Mouse (Mus musculus): Measurements from ENCODE around the gene Wrnip1.
A peak's percentile ranks its signal among the peaks of the same experiment; 100 is the strongest.
"Not testable (repeated sequence)": the region's sequence is repeated elsewhere in the genome, so short reads cannot be mapped to it uniquely, and the experiment has no call there.

The Wrnip1 gene

DNA sequence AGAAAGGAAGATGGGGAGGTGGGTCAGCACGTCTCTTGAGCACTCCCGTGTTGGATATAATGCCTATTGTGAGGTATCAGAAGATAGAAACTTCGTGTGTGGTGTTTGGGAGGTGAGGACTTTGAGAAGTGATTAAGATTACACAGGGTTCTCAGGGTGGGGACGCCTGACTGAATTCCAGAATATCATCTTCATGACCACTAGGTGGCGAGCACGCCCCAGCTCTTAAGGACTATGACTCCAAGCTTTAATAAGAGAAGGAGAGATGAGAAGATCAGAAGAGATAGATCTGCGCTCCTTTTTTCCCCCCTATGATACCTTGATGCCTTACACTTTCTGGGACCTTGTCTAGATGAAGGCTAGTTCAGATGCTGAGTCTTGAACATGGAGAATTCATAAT lies 50.1 kb downstream of the Wrnip1 start:
- DNase-seq (ENCODE audit: low spot score), result no peak

DNA sequence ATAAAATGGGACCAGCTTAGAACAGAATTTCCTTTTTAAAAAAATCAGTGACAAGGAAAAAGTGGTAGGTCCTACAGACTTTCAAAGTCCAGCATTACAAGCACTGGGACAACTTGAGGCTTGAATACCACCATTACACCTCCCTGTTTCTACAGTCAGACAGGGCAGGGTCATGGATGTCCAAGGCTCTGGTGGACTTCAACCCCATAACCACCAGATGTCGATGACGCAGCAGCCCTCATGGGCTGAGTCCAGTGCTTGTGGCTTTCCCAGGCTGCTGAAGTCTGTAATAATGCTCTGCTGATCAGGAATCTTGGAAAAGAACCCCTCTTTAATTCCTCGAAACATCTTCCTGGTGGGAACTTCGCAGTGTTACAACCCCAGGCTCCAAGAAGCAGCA lies 50.7 kb downstream of the Wrnip1 start:
- no peak for DNase-seq (ENCODE audit: low spot score)

DNA sequence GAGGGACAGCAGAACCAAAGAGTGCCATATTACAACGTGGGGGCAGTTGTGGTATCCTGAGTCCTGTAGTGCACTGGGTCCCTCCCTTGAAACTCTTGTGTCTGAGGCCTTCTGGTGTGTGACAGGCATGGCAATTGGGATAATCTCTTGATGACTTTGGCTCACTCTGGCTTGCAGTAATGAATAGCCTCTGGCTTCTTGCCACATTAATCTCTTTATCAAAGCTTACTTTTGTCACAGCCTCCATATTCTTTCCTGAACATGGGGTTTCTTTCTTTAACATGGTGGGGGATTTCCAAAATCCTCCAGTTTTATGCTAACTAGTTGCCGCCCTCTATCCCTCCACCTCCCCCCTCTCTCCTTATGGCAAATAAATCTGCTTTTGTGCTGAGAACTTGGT lies 51.2 kb downstream of the Wrnip1 start:
- no peak for DNase-seq (ENCODE audit: low spot score)

DNA sequence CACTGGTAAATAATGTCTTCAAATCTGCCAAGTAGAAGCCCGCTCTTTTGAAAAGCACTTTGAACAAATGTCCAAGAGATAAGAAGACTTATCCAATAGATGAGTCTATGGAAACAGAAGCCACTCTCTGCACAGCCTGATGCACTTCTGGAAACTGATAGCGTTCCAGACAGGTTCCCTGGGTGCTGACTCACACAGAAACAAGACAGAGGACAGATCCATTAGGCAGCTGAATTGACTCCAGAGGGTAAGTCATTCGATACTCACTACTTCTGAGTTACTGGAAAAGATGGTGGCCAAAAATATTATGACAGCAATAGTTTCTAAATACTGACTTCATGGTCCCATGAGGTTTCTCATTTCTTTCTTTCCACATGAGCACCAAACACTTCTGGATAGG lies 59.0 kb downstream of the Wrnip1 start:
- no peak for DNase-seq (ENCODE audit: low spot score)

DNA sequence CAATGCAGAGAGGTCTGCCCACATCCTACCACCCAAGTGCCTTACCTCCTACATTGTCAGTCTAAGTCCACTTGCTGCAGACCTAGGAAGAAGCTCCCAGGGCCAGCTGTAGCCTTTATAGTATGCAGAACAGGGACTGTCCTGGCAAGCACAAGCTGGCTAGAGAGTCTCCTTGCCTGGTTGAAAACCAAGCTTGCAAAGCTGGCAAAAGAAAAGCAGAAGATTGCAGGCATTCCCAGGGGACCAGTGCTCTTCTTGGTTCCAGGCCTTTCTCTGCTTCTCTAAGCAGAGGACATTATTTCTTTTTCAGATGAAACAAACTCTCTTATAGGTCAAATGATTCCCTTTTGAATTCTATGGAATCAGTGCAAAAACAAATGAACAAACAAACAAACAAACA lies 61.6 kb downstream of the Wrnip1 start:
- DNase-seq (ENCODE audit: low spot score), result no peak

DNA sequence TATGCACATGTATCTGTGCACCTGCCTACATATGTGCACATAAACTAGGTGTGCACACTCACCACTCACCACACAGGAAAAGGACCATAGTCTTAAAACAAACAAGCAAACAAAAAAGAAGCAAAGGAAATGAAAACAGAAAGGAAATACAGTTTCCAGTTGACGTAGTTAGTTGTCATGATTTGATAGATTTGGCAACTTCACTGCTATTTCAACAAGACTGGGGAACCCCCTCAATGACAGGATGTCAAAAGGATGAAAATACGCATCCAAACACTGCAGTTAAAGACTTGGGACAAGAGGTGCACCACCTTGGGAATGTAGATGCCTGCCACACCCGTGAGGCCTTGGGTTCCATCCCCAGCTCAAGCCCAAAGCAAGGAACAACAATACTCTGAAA lies 62.7 kb downstream of the Wrnip1 start:
- DNase-seq (ENCODE audit: low spot score), result not testable (repeated sequence)

DNA sequence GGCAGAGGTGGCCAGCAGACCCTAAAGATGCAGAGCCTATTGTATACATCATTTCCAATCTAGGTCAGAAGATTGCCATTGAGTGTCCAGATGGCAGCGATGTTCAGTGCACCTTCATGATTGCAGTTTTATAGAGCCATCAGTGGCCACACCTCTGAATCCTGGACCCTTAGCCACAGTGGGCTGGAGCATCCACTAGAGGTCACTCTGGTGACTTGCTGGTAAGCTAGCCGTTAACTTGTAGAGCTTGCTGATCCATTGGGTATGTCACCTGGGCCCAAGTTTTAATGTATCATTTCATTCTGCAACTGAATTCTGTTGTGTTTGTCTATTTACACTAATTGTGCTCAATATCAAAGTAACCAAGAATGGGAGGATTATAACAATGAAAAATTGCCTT lies 63.8 kb downstream of the Wrnip1 start:
- no peak for DNase-seq (ENCODE audit: low spot score)

DNA sequence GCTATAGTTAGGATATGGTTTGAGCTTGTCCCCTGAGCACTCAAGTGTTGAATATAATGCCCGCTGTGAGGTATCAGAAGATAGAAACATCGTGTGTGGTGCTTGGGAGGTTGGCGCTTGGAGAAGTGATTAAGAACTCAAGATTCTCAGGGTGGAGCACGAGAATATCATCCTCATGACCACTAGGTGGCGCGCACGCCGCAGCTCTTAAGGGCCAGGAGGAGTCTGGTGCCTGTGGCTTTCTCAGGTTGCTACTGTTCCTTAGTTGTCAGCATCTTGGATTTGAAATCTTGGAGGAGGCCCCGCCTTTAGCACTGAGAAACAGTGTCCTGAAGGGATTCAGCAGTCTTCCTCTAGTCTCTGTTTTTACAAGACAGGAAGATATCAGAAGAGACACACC lies 64.6 kb downstream of the Wrnip1 start:
- DNase-seq (ENCODE audit: low spot score), result peak; percentile 46

DNA sequence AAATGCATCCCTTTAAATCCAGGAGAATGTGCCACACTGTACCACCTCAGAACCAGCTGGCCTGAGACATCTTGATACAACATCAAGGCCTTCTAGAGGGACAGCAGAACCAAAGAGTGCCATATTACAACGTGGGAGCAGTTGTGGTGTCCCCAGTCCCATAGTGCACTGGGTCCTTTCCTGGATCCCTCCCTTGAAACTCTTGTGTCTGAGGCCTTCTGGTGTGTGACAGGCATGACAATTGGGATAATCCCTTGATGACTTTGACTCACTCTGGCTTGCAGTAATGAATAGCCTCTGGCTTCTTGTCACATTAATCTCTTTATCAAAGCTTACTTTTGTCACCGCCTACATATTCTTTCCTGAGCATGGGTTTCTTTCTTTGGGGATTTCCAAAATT lies 65.2 kb downstream of the Wrnip1 start:
- no peak for DNase-seq (ENCODE audit: low spot score)

DNA sequence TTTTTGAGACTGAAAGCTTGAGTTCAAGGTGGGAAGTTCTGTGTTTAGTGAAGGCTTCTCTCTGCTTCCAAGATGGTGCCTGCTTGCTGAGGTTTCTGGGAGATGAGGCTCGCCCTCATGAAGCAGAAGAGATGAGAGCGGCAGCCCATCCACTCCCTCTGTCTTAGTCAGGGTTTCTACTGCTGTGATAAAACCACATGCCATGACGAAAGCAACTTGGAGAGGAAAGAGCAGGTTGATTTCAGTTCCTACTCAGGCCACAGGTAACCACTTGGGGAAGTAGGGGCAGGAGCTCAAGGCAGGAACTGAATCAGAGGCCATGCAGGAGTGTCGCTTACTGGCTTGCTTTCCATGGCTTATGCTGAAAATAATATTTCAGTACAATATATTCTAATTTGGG lies 66.4 kb downstream of the Wrnip1 start:
- DNase-seq (ENCODE audit: low spot score), result not testable (repeated sequence)

DNA sequence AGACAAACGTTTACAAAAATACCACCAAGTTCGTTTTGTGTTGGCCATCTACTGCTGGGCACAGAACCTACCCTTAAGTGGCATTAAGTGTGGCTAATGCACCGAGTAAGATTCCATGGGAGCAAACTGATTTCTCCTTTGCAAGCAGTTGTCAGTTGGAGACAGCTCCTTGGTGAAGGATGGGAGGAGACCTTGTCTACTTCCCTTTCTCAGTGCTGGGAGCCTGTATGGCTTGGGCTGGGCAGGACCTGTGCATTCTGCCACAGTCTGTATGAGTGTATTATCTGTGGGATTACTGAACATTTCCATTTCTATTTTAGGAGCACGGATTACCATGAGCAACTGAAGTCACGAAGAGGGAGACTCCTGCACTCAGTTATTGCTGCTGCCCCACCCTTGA lies 67.0 kb downstream of the Wrnip1 start:
- no peak for DNase-seq (ENCODE audit: low spot score)
